Mouse (Mus musculus) adrenal gland, adult 2 months (tissue): ENCODE measurements around the gene Vcl. TPM values are rescaled to one million over a fixed set of nuclear protein-coding genes. Genes with fewer than 3 reads are reported as not detected.

Experiments used
- DNase-seq: peaks from one replicate; pipeline ENCODE4 v3.0.0; 2021
- polyA plus RNA-seq: library from polyadenylated mRNA; depleted of rRNA; stranded (reverse); fragments of >200 nt; gene quantifications from 2 replicates; pipeline ENCODE4 v1.2.3, GENCODE M21; 2012; rRNA removed
- total RNA-seq, 2 experiments: library from RNA; stranded (reverse); gene quantifications; 2 replicates each; pipeline ENCODE4 v1.2.3; 2021

Gene Vcl
- total and polyA plus RNA-seq, 3 experiments = 36.4 to 122 (median 69.9) TPM

DNA sequence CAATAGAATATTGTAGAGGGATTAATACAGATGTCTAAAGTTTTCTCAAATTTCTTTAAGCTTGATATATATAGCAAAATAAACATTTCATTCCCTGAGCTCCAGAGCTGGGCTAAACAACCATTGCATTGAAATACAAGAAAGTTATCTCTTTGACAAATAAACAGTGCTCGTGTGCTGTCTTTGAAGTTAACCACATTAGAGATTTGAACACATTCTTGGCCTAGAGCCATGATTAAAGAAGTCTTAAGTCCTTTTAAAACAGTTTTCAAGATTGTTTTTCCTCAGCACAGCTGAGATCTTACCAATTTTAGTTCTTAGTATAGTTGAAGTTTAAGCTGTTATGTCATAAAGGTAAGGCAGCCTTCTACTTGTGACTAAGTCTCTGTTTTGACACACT lies 135.1 kb downstream of the Vcl start:
- no peak for DNase-seq

DNA sequence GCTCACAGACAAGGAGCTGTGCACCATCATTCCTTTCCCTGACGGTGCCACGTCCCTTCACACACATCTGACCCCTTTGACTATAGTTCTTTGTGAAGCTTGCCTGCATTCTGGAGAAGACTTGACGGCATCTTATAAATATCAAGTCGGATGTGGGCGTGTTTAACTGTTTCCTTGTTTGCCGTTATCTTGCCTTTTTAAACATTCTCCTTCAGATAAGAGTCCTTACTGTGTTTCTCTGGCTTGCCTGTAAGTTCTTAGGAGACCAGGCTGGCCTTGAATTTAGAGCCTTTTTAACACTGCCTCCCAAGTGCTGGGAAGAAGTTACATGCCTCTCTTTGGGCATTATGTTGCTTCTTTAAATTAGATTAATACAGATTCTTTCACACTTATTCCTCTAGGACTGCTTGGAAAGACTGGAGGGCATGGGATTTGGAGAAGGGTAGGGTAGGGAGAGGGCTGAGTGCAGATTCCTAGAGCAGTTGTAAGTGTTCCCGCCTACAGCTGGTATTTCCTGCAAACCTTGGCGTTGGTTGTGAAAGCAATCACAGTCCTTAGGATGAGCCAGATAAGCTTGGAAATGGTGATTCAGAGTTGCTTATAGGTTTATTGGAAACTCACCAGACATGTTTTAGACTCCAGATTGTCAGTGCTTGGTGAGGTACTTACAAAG lies 136.4 kb downstream of the Vcl start:
- no peak for DNase-seq

DNA sequence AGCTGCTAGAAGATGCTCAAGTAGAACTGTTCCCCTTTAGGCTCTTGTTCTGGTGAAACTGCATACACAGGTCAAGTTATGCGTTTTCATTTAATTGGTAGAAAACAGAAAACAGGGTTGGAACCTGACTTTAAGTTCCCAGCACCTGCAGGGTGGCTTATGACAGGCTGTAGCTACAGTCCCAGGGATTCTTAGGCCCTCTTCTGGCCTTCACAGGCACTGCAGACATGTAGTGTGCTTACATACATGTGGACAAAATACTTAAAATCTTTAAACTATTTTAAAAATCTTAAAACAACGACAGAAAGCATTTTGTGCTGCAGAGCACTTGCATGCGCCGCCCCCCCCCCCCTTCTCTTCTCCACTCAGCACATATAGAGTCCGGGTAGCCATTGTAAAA lies 140.4 kb downstream of the Vcl start:
- no peak for DNase-seq

DNA sequence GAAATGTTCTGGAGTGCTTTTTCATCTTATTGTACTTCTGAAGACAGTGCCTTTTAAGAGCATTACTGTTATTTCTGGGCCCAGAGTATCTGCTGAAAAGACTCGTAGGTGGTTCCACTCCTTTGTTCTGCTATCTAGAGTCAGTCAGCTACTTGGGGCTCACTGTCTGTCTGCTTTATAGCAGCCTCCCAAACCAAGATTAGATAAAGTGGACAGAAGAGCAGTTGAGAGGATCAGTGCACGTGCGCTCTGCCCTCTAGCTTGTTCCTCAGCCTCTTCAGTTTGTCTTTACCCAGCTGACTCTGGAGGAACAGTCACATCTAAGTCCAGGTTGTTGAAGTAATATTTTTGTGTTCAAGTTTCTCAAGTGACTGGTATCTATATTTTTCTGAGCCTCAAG lies 144.8 kb downstream of the Vcl start:
- no peak for DNase-seq

DNA sequence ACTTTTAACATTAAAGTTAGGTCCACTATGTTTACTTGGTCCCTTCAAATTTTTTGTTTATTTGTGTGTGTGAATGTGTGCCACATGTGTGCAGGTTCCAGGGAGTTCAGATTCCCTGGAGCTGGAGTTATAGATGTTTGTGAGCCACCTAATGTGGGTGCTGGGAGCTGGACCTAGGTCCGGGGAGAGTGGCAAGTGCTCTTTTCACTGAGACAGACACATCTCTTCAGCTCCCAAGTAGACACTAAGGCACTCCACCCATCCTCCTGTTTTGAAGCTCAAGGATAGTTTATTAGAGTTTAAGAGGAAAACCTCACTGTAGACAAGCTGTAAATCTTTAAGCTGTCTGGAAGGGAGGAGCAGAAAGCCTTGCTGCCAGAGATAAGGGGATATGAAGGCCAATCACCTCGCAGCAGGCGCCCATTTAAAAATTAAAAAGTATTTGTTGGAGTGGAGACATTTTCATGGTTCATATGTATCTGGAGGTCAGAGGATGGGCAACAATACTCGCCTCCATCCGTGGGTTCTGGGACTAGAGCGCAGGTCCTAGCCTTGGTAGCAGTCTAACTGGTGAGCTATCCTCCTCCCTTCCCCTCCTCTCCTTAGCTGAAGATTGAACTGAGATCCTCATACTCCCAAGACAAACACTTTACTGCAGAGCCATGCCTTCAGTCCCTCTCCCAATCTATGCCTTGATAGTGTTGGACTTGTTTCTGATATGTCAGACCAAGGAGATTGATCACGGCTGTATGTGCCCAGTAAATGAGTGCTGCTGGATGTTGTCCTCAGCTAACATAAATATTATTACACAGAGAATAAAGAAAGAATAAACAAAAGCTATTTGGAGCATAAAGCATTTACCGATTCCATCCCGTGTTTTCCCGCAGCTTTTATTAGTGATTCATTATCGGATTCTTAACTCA lies 145.5 kb downstream of the Vcl start:
- DNase-seq = no peak

DNA sequence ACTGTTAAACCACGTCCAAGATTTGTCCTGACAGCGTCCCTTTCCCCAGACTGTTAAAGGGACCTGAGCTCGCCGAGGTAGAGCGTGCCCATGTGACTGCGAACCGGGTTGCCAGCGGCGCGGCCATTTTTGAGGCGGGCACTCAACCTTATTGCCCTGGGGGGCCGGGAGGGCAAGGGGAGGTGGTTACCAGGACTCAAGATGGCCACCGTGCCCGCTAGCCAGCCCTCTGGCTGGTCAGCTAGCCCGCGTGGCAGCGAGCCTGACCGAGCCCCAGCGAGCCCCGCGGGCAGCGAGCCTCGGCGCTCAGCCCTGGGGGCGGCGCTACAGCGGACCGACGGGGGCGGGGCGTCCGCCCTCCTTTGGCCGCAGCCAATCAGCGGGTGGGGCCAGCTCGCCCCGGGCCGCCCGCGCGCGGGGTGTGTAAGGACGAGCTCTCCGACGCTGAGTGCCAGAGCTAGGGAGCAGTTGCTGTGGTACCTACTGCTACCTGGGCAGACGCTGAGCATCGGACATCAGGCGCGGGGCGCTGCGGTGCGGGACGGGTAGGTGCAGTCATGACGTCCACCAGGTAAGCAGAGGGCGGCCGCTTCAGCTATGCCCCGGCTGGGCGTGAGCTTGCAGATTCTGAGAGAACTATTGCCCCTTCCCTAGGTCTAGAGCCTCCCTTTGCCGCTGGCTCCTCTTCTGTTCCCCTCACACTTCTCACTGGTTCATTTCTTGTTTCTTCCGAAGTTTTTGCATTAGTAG lies 146.7 kb downstream of the Vcl start:
- DNase-seq = peak; percentile 97

DNA sequence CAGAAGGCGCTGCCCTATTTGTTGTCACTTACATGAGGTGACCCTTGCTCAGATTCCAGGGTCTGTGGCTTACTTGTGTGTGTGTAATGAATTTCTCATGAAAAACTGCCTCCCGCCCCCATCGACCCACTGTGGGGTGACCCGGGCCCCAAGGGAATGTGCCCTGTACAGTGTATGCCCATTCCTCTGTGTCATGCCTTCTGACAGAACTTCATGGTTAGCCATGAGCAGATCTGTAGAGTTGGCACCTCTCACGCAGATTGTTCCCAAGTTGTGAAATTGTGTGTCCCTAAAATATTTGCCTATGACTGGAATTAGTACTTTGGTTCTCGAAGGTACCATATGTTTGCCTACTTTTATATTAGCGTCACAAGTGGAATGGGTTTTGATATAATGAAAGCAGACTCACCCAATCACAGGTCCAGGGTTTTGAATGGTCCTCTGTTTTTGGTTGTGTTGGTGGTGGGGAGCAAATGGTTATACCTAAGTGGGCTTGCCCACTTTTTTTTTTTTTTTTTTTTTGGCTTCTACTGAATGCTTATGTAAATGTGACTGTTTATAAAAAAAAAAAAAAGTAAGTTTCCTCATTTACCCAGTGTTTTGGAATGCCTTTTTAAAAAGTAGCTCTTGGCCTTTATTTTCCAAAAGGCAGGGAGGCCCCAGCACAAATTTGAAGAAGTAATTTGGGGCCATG lies 147.4 kb downstream of the Vcl start:
- DNase-seq = no peak

DNA sequence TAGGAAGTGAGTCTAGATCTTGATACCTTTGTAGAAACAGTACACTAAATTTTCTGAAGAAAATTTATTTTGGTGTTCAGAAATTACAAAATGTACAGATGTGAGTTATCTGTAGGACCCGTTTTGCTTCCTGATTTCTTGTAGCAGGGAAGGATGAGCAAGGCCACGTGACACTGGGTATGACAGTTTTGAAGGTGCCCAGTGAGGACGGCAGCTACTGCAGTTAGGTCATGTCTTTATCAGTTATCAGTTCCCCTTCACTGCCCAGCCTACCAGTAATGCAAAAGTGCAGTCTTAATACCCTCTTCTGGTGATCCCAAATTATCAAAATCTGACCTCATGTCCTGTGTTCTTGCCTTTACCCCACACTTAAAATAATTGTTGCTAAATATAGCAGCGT lies 148.7 kb downstream of the Vcl start:
- no peak for DNase-seq

DNA sequence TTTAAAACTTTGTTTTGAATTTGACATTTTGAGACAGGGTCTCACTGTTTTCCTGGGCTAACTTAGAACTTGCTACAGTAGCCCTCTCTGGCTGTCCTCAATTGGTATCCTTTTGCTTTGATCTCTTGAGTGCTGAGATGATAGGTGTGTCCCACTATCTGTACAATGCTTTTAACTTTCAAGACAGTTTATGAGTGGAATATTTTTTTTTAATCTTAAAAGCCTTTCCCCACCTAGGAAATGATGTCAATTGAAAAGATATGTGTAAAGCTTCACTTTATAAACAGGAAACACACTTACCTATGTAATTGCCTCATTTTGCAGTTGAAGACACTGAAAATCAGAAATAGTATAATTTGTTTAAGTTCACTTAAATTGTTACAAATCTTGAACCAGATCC lies 149.3 kb downstream of the Vcl start:
- DNase-seq = no peak

DNA sequence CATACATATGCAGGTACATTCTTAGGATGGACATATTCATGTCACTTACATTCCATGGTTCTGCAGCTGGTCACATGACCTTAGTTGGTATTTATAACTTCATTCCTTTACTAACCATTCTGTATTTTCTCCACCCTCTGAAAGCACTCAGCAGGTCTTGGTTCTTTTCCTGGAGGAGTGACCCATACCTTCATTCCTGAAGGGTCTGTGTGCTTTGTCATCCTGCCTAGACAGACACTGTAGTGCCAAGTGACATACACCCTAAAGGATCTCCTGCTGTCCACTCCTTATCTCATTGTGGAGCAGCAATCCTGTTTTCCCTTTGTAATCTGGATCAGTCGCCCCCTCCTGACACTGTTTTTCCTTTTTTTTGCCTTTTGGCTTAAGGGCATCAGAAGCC lies 153.6 kb downstream of the Vcl start:
- no peak for DNase-seq

Other genes with a start within 250 kb of the Vcl start
- gene Fut11, start 234.4 kb upstream of the Vcl start, total RNA-seq = 10 to 100 TPM; 15.5 to 18.0 TPM
- 47.8 and 51.2 TPM in 2 replicates for gene Fut11, start 234.4 kb upstream of the Vcl start, polyA plus RNA-seq
- 10 to 100 TPM; 66.6 to 93.6 TPM for gene Chchd1, start 226.4 kb upstream of the Vcl start, total RNA-seq
- gene Chchd1, start 226.4 kb upstream of the Vcl start, polyA plus RNA-seq = 5.9 and 8.5 TPM in 2 replicates
- gene Zswim8, start 221.8 kb upstream of the Vcl start, total RNA-seq = 100 to 1,000 TPM in 1 of 2 experiments, 10 to 100 TPM in 1; 95.8 to 128 TPM
- gene Zswim8, start 221.8 kb upstream of the Vcl start, polyA plus RNA-seq = 279 and 287 TPM in 2 replicates
- gene Ndst2, start 194.8 kb upstream of the Vcl start, total RNA-seq = 10 to 100 TPM; 24.6 to 25.0 TPM
- 34.9 and 35.9 TPM in 2 replicates for gene Ndst2, start 194.8 kb upstream of the Vcl start, polyA plus RNA-seq
- 10 to 100 TPM; 51.4 to 67.7 TPM for gene Camk2g, start 135.3 kb upstream of the Vcl start, total RNA-seq
- 41.7 and 42.8 TPM in 2 replicates for gene Camk2g, start 135.3 kb upstream of the Vcl start, polyA plus RNA-seq
- 10 to 100 TPM; 31.2 to 64.4 TPM for gene Plau, start 92.7 kb upstream of the Vcl start, total RNA-seq
- 1.8 and 1.9 TPM in 2 replicates for gene Plau, start 92.7 kb upstream of the Vcl start, polyA plus RNA-seq
- 100 to 1,000 TPM; 106 to 109 TPM for gene Ap3m1, start 123.1 kb downstream of the Vcl start, total RNA-seq
- 9.0 and 10.3 TPM in 2 replicates for gene Ap3m1, start 123.1 kb downstream of the Vcl start, polyA plus RNA-seq
- gene Adk, start 123.2 kb downstream of the Vcl start, total RNA-seq = 100 to 1,000 TPM; 103 to 124 TPM
- gene Adk, start 123.2 kb downstream of the Vcl start, polyA plus RNA-seq = 11.8 and 12.4 TPM in 2 replicates